Mouse (Mus musculus) megakaryocyte, embryonic 14.5 days (primary cell): ENCODE results near the gene Yeats2.

Experiments
- FLI1 ChIP-seq: IDR thresholded peaks from 2 replicates; pipeline ENCODE4 v1.6.1; 2012; ENCODE audit warnings: low read length, inconsistent platforms, mixed read lengths
- GATA1 ChIP-seq: IDR thresholded peaks from 3 replicates; pipeline ENCODE4 v1.6.1; 2012; ENCODE audit warnings: mixed read lengths, low read length, inconsistent platforms, borderline replicate concordance

DNA sequence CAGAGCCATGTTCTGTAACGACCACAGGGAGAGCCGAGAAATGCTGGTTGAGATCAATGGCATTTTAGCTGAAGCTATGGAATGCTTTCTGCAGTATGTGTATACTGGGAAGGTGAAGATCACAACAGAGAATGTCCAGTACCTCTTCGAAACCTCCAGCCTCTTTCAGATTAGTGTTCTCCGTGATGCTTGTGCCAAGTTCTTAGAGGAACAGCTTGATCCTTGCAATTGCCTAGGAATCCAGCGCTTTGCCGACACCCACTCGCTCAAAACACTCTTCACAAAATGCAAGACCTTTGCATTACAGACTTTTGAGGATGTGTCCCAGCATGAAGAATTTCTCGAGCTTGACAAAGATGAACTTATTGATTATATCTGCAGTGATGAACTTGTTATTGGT is 33.9 kb upstream of the Yeats2 start:
- TF ChIP-seq FLI1: no peak
- TF ChIP-seq GATA1: no peak
